Mouse (Mus musculus): ENCODE measurements around the gene Ttc39b. TPM values are rescaled to one million over a fixed set of nuclear protein-coding genes. Genes with fewer than 3 reads are reported as not detected.

Ttc39b gene
- total RNA-seq, 1 experiment: 65.6 TPM

DNA sequence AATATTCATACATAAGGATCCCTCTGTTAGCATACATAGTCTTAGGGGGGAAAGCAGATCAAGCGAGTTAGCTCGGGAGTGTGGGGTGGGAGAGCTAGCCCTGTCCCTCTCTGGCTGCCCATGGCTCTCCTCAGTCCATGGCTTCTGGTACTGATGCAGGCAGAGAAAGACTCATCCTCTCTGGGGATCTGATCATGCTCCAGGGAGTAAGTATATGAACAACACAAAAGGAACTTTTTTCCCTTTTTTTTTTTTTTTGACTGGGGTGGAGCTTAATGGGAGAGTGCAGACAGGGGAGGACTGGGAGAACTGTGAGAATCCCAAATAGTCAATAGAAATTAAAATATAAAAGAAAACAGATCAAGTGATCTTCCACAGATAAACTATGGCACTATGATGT is 19.0 kb downstream of the Ttc39b start:
- Histone ChIP-seq H3K4me3 (ENCODE audit: insufficient read depth in 1 of 2, low read depth in 1 of 2, low read length in 2 of 2, poor library complexity in 1 of 2, severe bottlenecking in 1 of 2) (no peak overlapping the region), H3K27ac (ENCODE audit: insufficient read depth, low read depth, low read length, poor library complexity, severe bottlenecking) (no peak overlapping the region), H3K9me3 (ENCODE audit: control insufficient read depth, insufficient read depth, low read depth, low read length) (no peaks in the 10 kb centered on the region), H3K36me3 (ENCODE audit: control insufficient read depth, insufficient read depth, low read length, poor library complexity, severe bottlenecking) (peaks cover 2% of the 10 kb centered on the region; the same call in 1 of the 2 replicates), H3K9ac (ENCODE audit: insufficient read depth, low read depth, low read length, poor library complexity, severe bottlenecking) (no peak overlapping the region), H3K4me1 (ENCODE audit: control insufficient read depth in 2 of 2, insufficient read depth in 2 of 2, low read length in 2 of 2, poor library complexity in 1 of 2) (peaks cover 16 to 19% of the 10 kb centered on the region in 2 experiments)
- TF ChIP-seq MAFK (IDR thresholded peaks at IDR 0.05; ENCODE audit: insufficient read depth, low read depth, low read length): no peak
- TF ChIP-seq CHD2 (IDR thresholded peaks at IDR 0.05; ENCODE audit: low read depth, low read length): no peak
- TF ChIP-seq ZC3H11A (IDR thresholded peaks at IDR 0.05; ENCODE audit: borderline replicate concordance, low read depth, low read length): no peak
- peak; percentile 41; the same call in 1 of the 2 replicates for TF ChIP-seq ZNF384 (IDR thresholded peaks at IDR 0.05; ENCODE audit: low read depth, low read length)
- no peak for TF ChIP-seq HCFC1 (IDR thresholded peaks at IDR 0.05; ENCODE audit: borderline replicate concordance, insufficient read depth, low read length)
- in situ Hi-C loops (cut with MboI; ENCODE audit: low sequenced_read_pairs in 2 of 2, unreplicated experiment in 2 of 2): no loop called here
- no peak for DNase-seq (ENCODE audit: low read depth, low spot score)

DNA sequence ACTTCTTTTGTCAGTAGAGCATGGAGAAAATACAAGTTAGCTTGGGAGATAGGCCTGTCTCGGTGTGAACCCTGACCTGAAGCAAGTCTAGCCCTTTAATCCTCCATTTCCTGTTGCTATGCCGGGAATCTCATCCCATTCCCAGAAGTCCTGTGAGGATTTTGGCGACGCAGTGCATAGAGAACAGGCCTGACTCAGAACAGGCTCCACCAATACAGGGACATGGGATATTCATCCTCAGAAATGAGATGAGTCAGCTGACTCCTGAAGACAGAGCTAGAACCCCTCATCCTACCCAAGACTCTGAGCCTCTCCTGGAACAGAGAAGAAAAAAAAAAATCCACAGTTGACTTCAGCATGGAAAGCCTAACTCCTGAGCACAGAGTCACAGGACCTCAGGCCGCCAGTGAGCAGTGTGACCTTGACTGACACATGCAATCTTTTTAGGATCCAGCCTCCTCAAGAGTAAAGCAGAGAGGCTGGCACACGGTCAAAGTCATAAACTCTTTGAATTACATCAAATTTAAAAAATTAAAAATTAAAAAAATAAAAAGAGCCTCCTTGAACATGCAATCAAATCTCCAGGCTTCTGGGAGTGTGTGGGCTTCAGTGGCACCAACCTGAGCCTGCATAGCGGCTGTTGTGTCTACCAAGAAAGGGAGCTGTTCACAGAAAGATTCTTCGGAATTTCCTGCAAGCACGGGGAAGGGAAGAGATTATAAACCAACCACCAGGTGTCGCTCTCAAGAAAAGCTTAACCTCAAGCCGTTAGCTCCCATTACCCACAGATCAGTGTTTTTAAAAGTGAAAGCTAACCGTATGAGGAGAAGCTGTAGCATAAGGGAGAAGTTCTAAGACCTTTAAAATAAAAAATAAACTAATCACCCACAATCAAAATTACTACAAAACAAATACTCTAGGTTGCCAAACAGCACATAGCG is 20.9 kb downstream of the Ttc39b start:
- TF ChIP-seq ZNF384 (IDR thresholded peaks at IDR 0.05; ENCODE audit: low read depth, low read length): no peak
- peak; percentile 66; the same call in 1 of the 2 replicates for TF ChIP-seq ZC3H11A (IDR thresholded peaks at IDR 0.05; ENCODE audit: borderline replicate concordance, low read depth, low read length)
- peak; percentile 92 for DNase-seq (ENCODE audit: low read depth, low spot score)
- in situ Hi-C loops (cut with MboI; ENCODE audit: low sequenced_read_pairs in 2 of 2, unreplicated experiment in 2 of 2): no loop called here
- H3K4me1 ChIP-seq (ENCODE audit: control insufficient read depth in 2 of 2, insufficient read depth in 2 of 2, low read length in 2 of 2, poor library complexity in 1 of 2): peaks cover 13 to 20% of the 10 kb centered on the region in 2 experiments
- H3K9me3 ChIP-seq (ENCODE audit: control insufficient read depth, insufficient read depth, low read depth, low read length): no peaks in the 10 kb centered on the region
- peak overlapping the region; percentile 14; the same call in 1 of the 2 replicates for H3K27ac ChIP-seq (ENCODE audit: insufficient read depth, low read depth, low read length, poor library complexity, severe bottlenecking)
- no peak overlapping the region for H3K9ac ChIP-seq (ENCODE audit: insufficient read depth, low read depth, low read length, poor library complexity, severe bottlenecking)
- H3K4me3 ChIP-seq (ENCODE audit: insufficient read depth in 1 of 2, low read depth in 1 of 2, low read length in 2 of 2, poor library complexity in 1 of 2, severe bottlenecking in 1 of 2): no peak overlapping the region
- H3K36me3 ChIP-seq (ENCODE audit: control insufficient read depth, insufficient read depth, low read length, poor library complexity, severe bottlenecking): peaks cover 3% of the 10 kb centered on the region; the same call in 1 of the 2 replicates

DNA sequence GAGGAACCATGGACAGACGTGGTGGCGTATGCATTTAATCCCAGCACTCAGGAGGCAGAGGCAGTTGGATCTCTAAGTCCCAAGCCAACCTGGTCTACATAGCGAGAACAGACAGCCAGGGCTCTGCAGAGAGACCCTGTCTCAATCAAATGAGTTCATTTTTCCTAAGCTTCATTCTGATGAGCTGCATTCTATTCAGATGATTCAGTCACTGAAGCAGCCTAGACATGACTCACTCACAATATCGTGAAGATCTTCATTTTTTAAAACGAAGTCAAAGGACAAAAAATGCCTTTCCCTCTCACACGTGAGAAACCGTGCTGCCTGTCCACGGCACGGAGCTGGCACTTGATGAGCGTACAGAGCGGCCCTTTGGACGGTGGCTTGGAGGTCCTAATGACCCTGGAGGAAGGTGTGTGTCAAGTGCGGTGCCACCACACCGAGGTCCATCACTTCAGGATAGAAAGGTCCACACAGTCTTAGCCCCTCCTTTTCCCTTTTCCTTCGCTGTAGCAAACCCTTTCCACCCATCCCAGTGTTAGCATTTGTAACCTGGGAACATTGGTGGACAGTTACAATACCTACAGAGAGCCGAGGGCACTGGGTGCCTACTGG is 21.8 kb downstream of the Ttc39b start:
- 0 out of 4 replicates have a peak overlapping the region, but pooled peaks of 1 of the 2 experiments have one; percentile 7 for H3K4me3 ChIP-seq (ENCODE audit: insufficient read depth in 1 of 2, low read depth in 1 of 2, low read length in 2 of 2, poor library complexity in 1 of 2, severe bottlenecking in 1 of 2)
- peaks cover 6% of the 10 kb centered on the region; the same call in 1 of the 2 replicates for H3K36me3 ChIP-seq (ENCODE audit: control insufficient read depth, insufficient read depth, low read length, poor library complexity, severe bottlenecking)
- H3K4me1 ChIP-seq (ENCODE audit: control insufficient read depth in 2 of 2, insufficient read depth in 2 of 2, low read length in 2 of 2, poor library complexity in 1 of 2): peaks cover 13 to 22% of the 10 kb centered on the region in 2 experiments
- H3K27ac ChIP-seq (ENCODE audit: insufficient read depth, low read depth, low read length, poor library complexity, severe bottlenecking): peak overlapping the region; percentile 13; the same call in 1 of the 2 replicates
- TF ChIP-seq ZC3H11A (IDR thresholded peaks at IDR 0.05; ENCODE audit: borderline replicate concordance, low read depth, low read length) (no peak), CHD2 (IDR thresholded peaks at IDR 0.05; ENCODE audit: low read depth, low read length) (no peak), HCFC1 (IDR thresholded peaks at IDR 0.05; ENCODE audit: borderline replicate concordance, insufficient read depth, low read length) (no peak), ZNF384 (IDR thresholded peaks at IDR 0.05; ENCODE audit: low read depth, low read length) (no peak), MAFK (IDR thresholded peaks at IDR 0.05; ENCODE audit: insufficient read depth, low read depth, low read length) (no peak)
- H3K9me3 ChIP-seq (ENCODE audit: control insufficient read depth, insufficient read depth, low read depth, low read length): no peaks in the 10 kb centered on the region
- no peak overlapping the region for H3K9ac ChIP-seq (ENCODE audit: insufficient read depth, low read depth, low read length, poor library complexity, severe bottlenecking)
- DNase-seq (ENCODE audit: low read depth, low spot score): no peak
- in situ Hi-C loops (cut with MboI; ENCODE audit: low sequenced_read_pairs in 2 of 2, unreplicated experiment in 2 of 2): no loop called here

DNA sequence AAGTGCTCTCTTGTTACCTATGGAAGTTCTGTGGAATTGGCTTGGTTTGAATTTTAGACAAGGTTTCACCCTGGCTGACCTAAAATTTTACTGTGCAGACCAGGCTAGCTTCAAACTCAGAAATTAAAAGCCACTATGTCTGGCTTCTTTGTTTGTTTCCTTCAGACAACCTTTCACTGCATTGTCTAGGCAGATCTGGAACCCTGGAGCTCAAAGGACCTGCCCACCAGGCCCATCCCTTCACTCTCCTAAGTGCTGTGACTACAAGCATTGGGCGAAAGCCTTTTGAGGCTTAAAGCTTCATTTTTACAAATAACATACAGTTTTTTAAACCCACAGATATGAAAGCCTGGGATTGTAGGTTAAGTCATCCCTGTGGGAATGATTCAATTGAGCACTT is 22.3 kb downstream of the Ttc39b start:
- TF ChIP-seq CHD2 (IDR thresholded peaks at IDR 0.05; ENCODE audit: low read depth, low read length): no peak
- H3K27ac ChIP-seq (ENCODE audit: insufficient read depth, low read depth, low read length, poor library complexity, severe bottlenecking): no peak overlapping the region; the same call in 1 of the 2 replicates
- in situ Hi-C loops (cut with MboI; ENCODE audit: low sequenced_read_pairs in 2 of 2, unreplicated experiment in 2 of 2): no loop called here

More for the DNA sequence above, 22.3 kb downstream of the Ttc39b start:
- DNase-seq (ENCODE audit: low read depth, low spot score): no peak
- peaks cover 11 to 22% of the 10 kb centered on the region in 2 experiments for H3K4me1 ChIP-seq (ENCODE audit: control insufficient read depth in 2 of 2, insufficient read depth in 2 of 2, low read length in 2 of 2, poor library complexity in 1 of 2)
- no peak overlapping the region for H3K9ac ChIP-seq (ENCODE audit: insufficient read depth, low read depth, low read length, poor library complexity, severe bottlenecking)
- H3K4me3 ChIP-seq (ENCODE audit: insufficient read depth in 1 of 2, low read depth in 1 of 2, low read length in 2 of 2, poor library complexity in 1 of 2, severe bottlenecking in 1 of 2): no peak overlapping the region
- H3K36me3 ChIP-seq (ENCODE audit: control insufficient read depth, insufficient read depth, low read length, poor library complexity, severe bottlenecking): peaks cover 6% of the 10 kb centered on the region; the same call in 1 of the 2 replicates
- no peaks in the 10 kb centered on the region for H3K9me3 ChIP-seq (ENCODE audit: control insufficient read depth, insufficient read depth, low read depth, low read length)
